Mouse (Mus musculus) erythroblast, embryonic 14.5 days (primary cell): ENCODE results near the gene Ddx6. TPM values are rescaled to one million over a fixed set of nuclear protein-coding genes. Genes with fewer than 3 reads are reported as not detected.

Source experiments
- H3K27me3 ChIP-seq: 2 replicates; pipeline ENCODE4 v1.6.1; 2012; ENCODE audit warnings: inconsistent platforms; ENCODE audit not compliant: control insufficient read depth
- H3K36me3 ChIP-seq: 2 replicates; pipeline ENCODE4 v1.6.1; 2012; ENCODE audit warnings: mild to moderate bottlenecking, inconsistent platforms; ENCODE audit not compliant: control insufficient read depth
- H3K4me1 ChIP-seq: 2 replicates; pipeline ENCODE4 v1.6.1; 2012; ENCODE audit warnings: inconsistent platforms; ENCODE audit not compliant: control insufficient read depth
- H3K4me3 ChIP-seq: replicated peaks from 2 replicates; pipeline ENCODE3; 2012; ENCODE audit warnings: moderate library complexity, mild to moderate bottlenecking, inconsistent platforms
- H3K9me3 ChIP-seq: 2 replicates; pipeline ENCODE4 v1.6.1; 2012; ENCODE audit warnings: low read length, inconsistent platforms, mixed read lengths; ENCODE audit not compliant: control insufficient read depth
- GATA1 ChIP-seq: IDR thresholded peaks from 2 replicates; pipeline ENCODE4 v1.6.1; 2012; ENCODE audit warnings: low read length, inconsistent platforms, mixed read lengths
- TAL1 ChIP-seq: IDR thresholded peaks from 3 replicates; pipeline ENCODE4 v1.6.1; 2012; ENCODE audit warnings: low read length, inconsistent platforms, mixed read lengths
- polyA plus RNA-seq: library from polyadenylated mRNA; stranded (reverse); fragments of >175 nt; gene quantifications from 2 replicates; pipeline ENCODE4 v1.2.3, GENCODE M21; 2012

Ddx6 gene
- polyA plus RNA-seq, 1 experiment = 1.7 TPM

- Histone ChIP-seq H3K4me3 (no peak overlapping the region), H3K36me3 (no peaks in the 10 kb centered on the region), H3K9me3 (no peaks in the 10 kb centered on the region), H3K4me1 (peaks cover 33% of the 10 kb centered on the region), H3K27me3 (peaks cover 2% of the 10 kb centered on the region; the same call in 1 of the 2 replicates)
- TF ChIP-seq TAL1 = no peak
- no peak; the same call in 1 of the 2 replicates for TF ChIP-seq GATA1
These were observed 13.0 kb upstream of the Ddx6 start for GRCm38 (mm10) chr9:44591595-44592188.

- Histone ChIP-seq H3K9me3 (no peaks in the 10 kb centered on the region), H3K4me1 (peaks cover 20% of the 10 kb centered on the region), H3K36me3 (no peaks in the 10 kb centered on the region), H3K27me3 (peaks cover 9% of the 10 kb centered on the region), H3K4me3 (no peak overlapping the region)
- TF ChIP-seq GATA1 (no peak), TAL1 (no peak)
These were observed 11.5 kb upstream of the Ddx6 start for GRCm38 (mm10) chr9:44593221-44593620.

- peaks cover 16% of the 10 kb centered on the region for H3K27me3 ChIP-seq
- no peaks in the 10 kb centered on the region for H3K9me3 ChIP-seq
- H3K4me3 ChIP-seq = no peak overlapping the region
- H3K36me3 ChIP-seq = no peaks in the 10 kb centered on the region
- TF ChIP-seq TAL1 (no peak), GATA1 (no peak)
- peaks cover 13% of the 10 kb centered on the region for H3K4me1 ChIP-seq
These were observed 10.8 kb upstream of the Ddx6 start for GRCm38 (mm10) chr9:44593886-44594285.

GRCm38 (mm10) chr9:44594901-44595536 is 9.7 kb upstream of the Ddx6 start:
- Histone ChIP-seq H3K9me3 (no peaks in the 10 kb centered on the region), H3K27me3 (peaks cover 23% of the 10 kb centered on the region), H3K4me3 (no peak overlapping the region), H3K4me1 (peaks cover 14% of the 10 kb centered on the region), H3K36me3 (no peaks in the 10 kb centered on the region)
- TF ChIP-seq GATA1 (no peak), TAL1 (no peak)

- H3K9me3 ChIP-seq = no peaks in the 10 kb centered on the region
- H3K4me1 ChIP-seq = peaks cover 14% of the 10 kb centered on the region
- no peaks in the 10 kb centered on the region for H3K36me3 ChIP-seq
- TF ChIP-seq TAL1 (no peak), GATA1 (no peak)
- H3K4me3 ChIP-seq = no peak overlapping the region
- peaks cover 23% of the 10 kb centered on the region for H3K27me3 ChIP-seq
These were observed 9.2 kb upstream of the Ddx6 start for GRCm38 (mm10) chr9:44595537-44595930.

- Histone ChIP-seq H3K27me3 (peaks cover 23% of the 10 kb centered on the region), H3K9me3 (no peaks in the 10 kb centered on the region), H3K36me3 (no peaks in the 10 kb centered on the region; the same call in 1 of the 2 replicates), H3K4me3 (no peak overlapping the region), H3K4me1 (peaks cover 6% of the 10 kb centered on the region)
- TF ChIP-seq GATA1 = no peak
- no peak for TF ChIP-seq TAL1
These were observed 7.0 kb upstream of the Ddx6 start for GRCm38 (mm10) chr9:44597742-44598141.

- no peaks in the 10 kb centered on the region for H3K9me3 ChIP-seq
- peaks cover 23% of the 10 kb centered on the region for H3K27me3 ChIP-seq
- TF ChIP-seq GATA1 (no peak), TAL1 (no peak)
- H3K36me3 ChIP-seq = no peaks in the 10 kb centered on the region; the same call in 1 of the 2 replicates
- H3K4me3 ChIP-seq = no peak overlapping the region
- peaks cover 14% of the 10 kb centered on the region for H3K4me1 ChIP-seq
These were observed 5.7 kb upstream of the Ddx6 start for GRCm38 (mm10) chr9:44598899-44599495.

GRCm38 (mm10) chr9:44599616-44600015 is 5.1 kb upstream of the Ddx6 start:
- no peak for TF ChIP-seq TAL1
- no peak for TF ChIP-seq GATA1
- Histone ChIP-seq H3K27me3 (peaks cover 23% of the 10 kb centered on the region), H3K4me3 (no peak overlapping the region), H3K9me3 (no peaks in the 10 kb centered on the region), H3K36me3 (no peaks in the 10 kb centered on the region; the same call in 1 of the 2 replicates), H3K4me1 (peaks cover 14% of the 10 kb centered on the region)

GRCm38 (mm10) chr9:44600801-44601200 is 3.9 kb upstream of the Ddx6 start:
- H3K36me3 ChIP-seq = no peaks in the 10 kb centered on the region; the same call in 1 of the 2 replicates
- peaks cover 23% of the 10 kb centered on the region for H3K27me3 ChIP-seq
- TF ChIP-seq TAL1 (no peak), GATA1 (no peak)
- H3K4me3 ChIP-seq = no peak overlapping the region
- peaks cover 14% of the 10 kb centered on the region for H3K4me1 ChIP-seq
- H3K9me3 ChIP-seq = no peaks in the 10 kb centered on the region
